In the genomic region with DNA sequence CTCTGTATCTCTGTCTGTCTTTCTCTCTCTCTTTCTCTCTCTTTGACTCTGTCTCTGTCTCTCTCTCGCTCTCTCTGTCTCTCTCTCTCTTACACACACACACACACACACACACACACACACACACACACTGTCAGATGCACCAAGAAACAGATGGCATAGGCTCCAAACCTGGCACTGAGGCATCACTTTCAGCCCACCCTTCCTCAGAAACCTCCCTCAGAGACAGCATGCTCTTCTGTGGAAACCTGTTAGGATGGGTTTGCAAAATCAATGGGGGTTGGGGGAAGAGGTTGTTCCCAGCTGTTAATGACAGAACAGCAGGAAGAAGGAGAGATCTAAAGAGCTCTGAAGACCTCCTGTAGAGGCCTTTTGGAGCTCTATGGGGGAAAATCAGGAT, we compare ENCODE assay signal across 20 mouse cellular contexts. TPM values are rescaled to one million over a fixed set of nuclear protein-coding genes. Genes with fewer than 3 reads are reported as not detected.
DNase-seq lines count a peak whose midpoint lies in the region; ATAC-seq and TF ChIP-seq lines count a peak whose summit lies in the region.
"Had no signal": no experiment of that assay in that cellular context is flagged by ENCODE, and none has a peak within 500 bp of the region (broad histone marks: within the 10 kb centered on the region; RNA-seq: fewer than 3 reads in every experiment).

No protein-coding gene starts in this region.

- H3K4me3 ChIP-seq in forebrain, embryonic 16.5 days (replicated peaks; ENCODE audit: low read length): no peak overlapping the region
- H3K4me3 ChIP-seq: erythroblast, embryonic 14.5 days; gastrocnemius, adult 2 months; limb, embryonic 13.5 days had no signal

- no peaks in the 10 kb centered on the region for H3K36me3 ChIP-seq in forebrain, embryonic 16.5 days (ENCODE audit: control insufficient read depth, insufficient read depth)
- H3K36me3 ChIP-seq: G1E; limb, embryonic 13.5 days had no signal

- no peak overlapping the region for H3K4me2 ChIP-seq in forebrain, embryonic 16.5 days (ENCODE audit: low read length)
- H3K4me2 ChIP-seq: limb, embryonic 13.5 days had no signal

- H3K27ac ChIP-seq in forebrain, embryonic 16.5 days (ENCODE audit: low read length): no peak overlapping the region
- H3K27ac ChIP-seq: gastrocnemius, adult 2 months; limb, embryonic 13.5 days had no signal

- no peaks in the 10 kb centered on the region for H3K9me3 ChIP-seq in forebrain, embryonic 16.5 days (ENCODE audit: control insufficient read depth, low read length)
- H3K9me3 ChIP-seq: G1E; limb, embryonic 13.5 days had no signal

- peaks cover 5% of the 10 kb centered on the region; the same call in 1 of the 2 replicates for H3K4me1 ChIP-seq in forebrain, embryonic 16.5 days (replicated peaks; ENCODE audit: control insufficient read depth, insufficient read depth, low read length)
- H3K4me1 ChIP-seq: limb, embryonic 13.5 days had no signal

- no peaks in the 10 kb centered on the region for H3K27me3 ChIP-seq in forebrain, embryonic 16.5 days (replicated peaks; ENCODE audit: control insufficient read depth, insufficient read depth, low read length)
- H3K27me3 ChIP-seq: limb, embryonic 13.5 days had no signal

- 58% methylated on average over 1 of the region's 1 CpGs for WGBS in forebrain, embryonic 16.5 days

- no peak overlapping the region for H3K9ac ChIP-seq in forebrain, embryonic 16.5 days (replicated peaks; ENCODE audit: low read depth, low read length)
- H3K9ac ChIP-seq: limb, embryonic 13.5 days had no signal

- peak; percentile 81 for ATAC-seq in frontal cortex, adult (ENCODE audit: low TSS enrichment)
- ATAC-seq in megakaryocyte progenitor cell, adult 5-6 weeks (replicated peaks; ENCODE audit: poor library complexity): no peak
- no peak for ATAC-seq in megakaryocyte, adult 5-6 weeks (ENCODE audit: poor library complexity, severe bottlenecking)
- no peak for ATAC-seq in forebrain, embryonic 16.5 days
- ATAC-seq: activated CD4-positive, CD25-positive, alpha-beta regulatory T cell, adult 4 months; midbrain, embryonic 16.5 days had no signal

- no peak for TF ChIP-seq CTCF in brain, embryonic 14.5 days (IDR thresholded peaks at IDR 0.05; ENCODE audit: borderline replicate concordance, extremely low read depth, insufficient read depth, insufficient read length)

- no peak for DNase-seq in frontal cortex, postnatal 14 days (ENCODE audit: low spot score in 2 of 2)
- DNase-seq in ES-CJ7 (ENCODE audit: low read depth, low spot score): peak; percentile 40
- peak; percentile 14 for DNase-seq in brain, embryonic 14.5 days (ENCODE audit: low read depth)
- peak; percentile 31 to 54 for DNase-seq in left cerebral cortex, adult 9 months (ENCODE audit: low spot score in 2 of 2)
- DNase-seq: B cell, adult 2 months; cerebellum, adult 18-20 months; gastrocnemius, adult 2 months; heart, postnatal 36 days; kidney, postnatal 14 days; lung, adult 18-20 months had no signal

- no peak for TF ChIP-seq POLR2A in brain, embryonic 14.5 days (IDR thresholded peaks at IDR 0.05; ENCODE audit: borderline replicate concordance, extremely low read depth, insufficient read depth, insufficient read length, poor library complexity, severe bottlenecking)

RNA-seq across cellular contexts. Expression of gene Fah, which starts 27.7 kb away (rescaled TPM):
- polyA plus RNA-seq in brain, embryonic 14.5 days (2012; rRNA removed): 13.3 and 16.4 TPM in 2 replicates
- 0.86 TPM in 1 of 2 replicates, not detected in the other for total RNA-seq in megakaryocyte progenitor cell, adult 5-6 weeks (2015)
- 3.0 TPM in 1 of 2 replicates, not detected in the other for total RNA-seq in megakaryocyte progenitor cell, adult 5-6 weeks (2017)
- total RNA-seq in megakaryocyte, adult 5-6 weeks (2015): not detected in 2 replicates
- 0.77 TPM in 1 of 2 replicates, not detected in the other for total RNA-seq in megakaryocyte, adult 5-6 weeks (2017)
- polyA plus RNA-seq in forebrain, embryonic 16.5 days (2015; fragmentation: Nextera tagmentation; extraction: Ambion mirVana): 8.3 and 10.1 TPM in 2 replicates

RNA-seq across cellular contexts. Expression of gene Gm2115, which starts 50.1 kb away (rescaled TPM):
- 0.61 and 1.1 TPM in 2 replicates for polyA plus RNA-seq in brain, embryonic 14.5 days (2012; rRNA removed)
- total RNA-seq in megakaryocyte progenitor cell, adult 5-6 weeks (2015): not detected in 2 replicates
- not detected in 2 replicates for total RNA-seq in megakaryocyte progenitor cell, adult 5-6 weeks (2017)
- not detected in 2 replicates for total RNA-seq in megakaryocyte, adult 5-6 weeks (2015)
- not detected in 2 replicates for total RNA-seq in megakaryocyte, adult 5-6 weeks (2017)
- 0.23 and 0.35 TPM in 2 replicates for polyA plus RNA-seq in forebrain, embryonic 16.5 days (2015; fragmentation: Nextera tagmentation; extraction: Ambion mirVana)
- polyA plus RNA-seq: erythroblast, embryonic 14.5 days; G1E; testis, adult 2 months had no signal

Comparison
In these comparisons a context has a peak if more than half of its experiments do, and no peak if none do; other contexts are left out.
1. DNase-seq: peak in ES-CJ7 (single experiment), brain, embryonic 14.5 days (single experiment) and left cerebral cortex, adult 9 months (2 of 2); none in frontal cortex, postnatal 14 days (0 of 2).